Mouse (Mus musculus) lung, embryonic 16.5 days (tissue): ENCODE results near the gene Artn. TPM values are rescaled to one million over a fixed set of nuclear protein-coding genes. Genes with fewer than 3 reads are reported as not detected.
A peak's percentile ranks its signal among the peaks of the same experiment; 100 is the strongest.

Source experiments
- ATAC-seq: fragments of 200-750 bp; cut with Nextera tagmentation; 2 replicates; pipeline ENCODE4 v1.8.0; 2017; ENCODE audit warnings: low read depth, mild to moderate bottlenecking, moderate library complexity
- H3K27ac ChIP-seq: fragments of 300-500 bp; sonication (generic); 2 replicates; pipeline ENCODE4 v1.5.1; 2014; ENCODE audit warnings: mild to moderate bottlenecking, control low read depth, low read length
- H3K27me3 ChIP-seq: fragments of 300-500 bp; sonication (generic); 2 replicates; pipeline ENCODE4 v1.6.1; 2014; ENCODE audit warnings: low read depth, low read length, mixed read lengths; ENCODE audit not compliant: control insufficient read depth, insufficient read depth
- H3K36me3 ChIP-seq: fragments of 300-500 bp; sonication (generic); 2 replicates; pipeline ENCODE4 v1.6.1; 2014; ENCODE audit warnings: low read length; ENCODE audit not compliant: control insufficient read depth, insufficient read depth
- H3K4me1 ChIP-seq: fragments of 300-500 bp; sonication (generic); replicated peaks from 2 replicates; pipeline ENCODE4 v1.6.1; 2014; ENCODE audit warnings: low read length, mixed read lengths; ENCODE audit not compliant: control insufficient read depth, insufficient read depth
- H3K4me2 ChIP-seq: fragments of 300-500 bp; sonication (generic); 2 replicates; pipeline ENCODE4 v1.6.1; 2014; ENCODE audit warnings: low read depth, low read length, control low read depth
- H3K4me3 ChIP-seq: fragments of 300-500 bp; sonication (generic); 2 replicates; pipeline ENCODE4 v1.5.1; 2014; ENCODE audit warnings: mild to moderate bottlenecking, low read length, control low read depth
- H3K9ac ChIP-seq: fragments of 300-500 bp; sonication (generic); 2 replicates; pipeline ENCODE4 v1.6.1; 2014; ENCODE audit warnings: low read length, control low read depth
- H3K9me3 ChIP-seq: fragments of 300-500 bp; sonication (generic); 2 replicates; pipeline ENCODE4 v1.6.1; 2016; ENCODE audit warnings: low read length; ENCODE audit not compliant: control insufficient read depth
- WGBS: fragments of 180-500 bp; shearing (Covaris S2); extraction: QIAGEN DNeasy Blood & Tissue Kit; methylation state at CpG from one replicate; pipeline ENCODE4 v1.1.7; 2014; 5-methylcytosine and 5-hydroxymethylcytosine counted together
- polyA plus RNA-seq: library from polyadenylated mRNA; unstranded; fragments of >200 nt; fragmentation: Nextera tagmentation; extraction: Ambion mirVana; gene quantifications from 2 replicates; pipeline ENCODE4 v1.2.1, GENCODE M21; 2015

Artn gene
- polyA plus RNA-seq, 1 experiment from 2014 or later, result 3.2 TPM

- ATAC-seq, result no peak; the same call in 1 of the 2 replicates
- H3K9me3 ChIP-seq, result no peaks in the 10 kb centered on the region
- H3K36me3 ChIP-seq, result peaks cover 6% of the 10 kb centered on the region; the same call in 1 of the 2 replicates
- no peak overlapping the region for H3K27ac ChIP-seq
- no peaks in the 10 kb centered on the region; the same call in 1 of the 2 replicates for H3K4me1 ChIP-seq
- H3K4me3 ChIP-seq, result no peak overlapping the region
- WGBS, result 48% methylated on average over 4 of the region's 4 CpGs
- H3K27me3 ChIP-seq, result no peaks in the 10 kb centered on the region
- no peak overlapping the region for H3K9ac ChIP-seq
- no peak overlapping the region for H3K4me2 ChIP-seq
These were observed 27.9 kb upstream of the Artn start for GRCm38 (mm10) chr4:117957492-117957891.

GRCm38 (mm10) chr4:117947493-117947892, 17.9 kb upstream of the Artn start:
- 79% methylated on average over 7 of the region's 7 CpGs for WGBS
- Histone ChIP-seq H3K27me3 (no peaks in the 10 kb centered on the region), H3K4me2 (no peak overlapping the region)

GRCm38 (mm10) chr4:117946639-117947305, 17.2 kb upstream of the Artn start:
- 0 out of 2 replicates have a peak, but pooled peaks have one; percentile 34 for ATAC-seq
- Histone ChIP-seq H3K4me3 (no peak overlapping the region), H3K27ac (no peak overlapping the region), H3K36me3 (no peaks in the 10 kb centered on the region), H3K9ac (no peak overlapping the region), H3K4me2 (no peak overlapping the region), H3K27me3 (no peaks in the 10 kb centered on the region), H3K9me3 (no peaks in the 10 kb centered on the region), H3K4me1 (no peaks in the 10 kb centered on the region)
- 82% methylated on average over 11 of the region's 11 CpGs for WGBS

More at GRCm38 (mm10) chr4:117947493-117947892, 17.9 kb upstream of the Artn start:
- H3K9ac ChIP-seq, result no peak overlapping the region
- H3K9me3 ChIP-seq, result no peaks in the 10 kb centered on the region
- no peak overlapping the region for H3K4me3 ChIP-seq
- ATAC-seq, result no peak
- peaks cover 2% of the 10 kb centered on the region; the same call in 1 of the 2 replicates for H3K36me3 ChIP-seq
- no peak overlapping the region for H3K27ac ChIP-seq
- no peaks in the 10 kb centered on the region for H3K4me1 ChIP-seq

GRCm38 (mm10) chr4:117943317-117943716, 13.8 kb upstream of the Artn start:
- Histone ChIP-seq H3K9ac (no peak overlapping the region), H3K27ac (no peak overlapping the region), H3K36me3 (0 out of 2 replicates have a peak, but pooled peaks cover 3% of the 10 kb centered on the region), H3K4me1 (no peaks in the 10 kb centered on the region), H3K4me2 (no peak overlapping the region), H3K27me3 (no peaks in the 10 kb centered on the region), H3K9me3 (no peaks in the 10 kb centered on the region), H3K4me3 (no peak overlapping the region)
- ATAC-seq, result no peak
- 34% methylated on average over 5 of the region's 5 CpGs for WGBS

DNA sequence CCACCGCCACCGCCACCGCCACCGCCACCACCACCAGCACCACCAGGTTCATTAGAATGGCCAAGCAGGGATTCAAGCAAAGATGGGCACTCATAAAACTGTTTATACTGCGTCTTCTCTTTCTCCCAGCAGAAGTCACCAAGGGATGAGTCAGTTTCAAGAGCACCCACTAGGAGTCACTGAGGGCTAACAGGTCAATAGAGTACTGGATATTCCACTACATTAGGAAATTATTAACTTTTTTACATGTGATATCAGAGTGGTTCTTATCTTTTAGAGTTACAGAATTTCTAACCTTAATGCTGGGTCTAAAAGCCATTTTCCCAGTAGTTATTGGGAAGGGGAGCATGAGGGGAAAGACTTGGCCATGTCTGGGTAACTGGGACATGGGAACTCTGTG, 7.4 kb upstream of the Artn start:
- Histone ChIP-seq H3K4me2 (no peak overlapping the region), H3K27me3 (no peaks in the 10 kb centered on the region), H3K27ac (no peak overlapping the region), H3K9ac (no peak overlapping the region), H3K4me3 (no peak overlapping the region), H3K4me1 (no peaks in the 10 kb centered on the region), H3K9me3 (no peaks in the 10 kb centered on the region), H3K36me3 (0 out of 2 replicates have a peak, but pooled peaks cover 3% of the 10 kb centered on the region)
- WGBS, result 94% methylated on average over 5 of the region's 5 CpGs
- no peak for ATAC-seq

GRCm38 (mm10) chr4:117934081-117934480, 4.5 kb upstream of the Artn start:
- ATAC-seq, result no peak
- H3K9me3 ChIP-seq, result no peaks in the 10 kb centered on the region
- peaks cover 4% of the 10 kb centered on the region for H3K4me1 ChIP-seq
- no peaks in the 10 kb centered on the region; the same call in 1 of the 2 replicates for H3K27me3 ChIP-seq
- H3K4me2 ChIP-seq, result no peak overlapping the region
- H3K4me3 ChIP-seq, result no peak overlapping the region
- no peaks in the 10 kb centered on the region for H3K36me3 ChIP-seq
- no peak overlapping the region for H3K27ac ChIP-seq
- WGBS, result 74% methylated on average over 4 of the region's 4 CpGs
- no peak overlapping the region for H3K9ac ChIP-seq

GRCm38 (mm10) chr4:117933248-117933647, 3.7 kb upstream of the Artn start:
- 64% methylated on average over 5 of the region's 5 CpGs for WGBS

GRCm38 (mm10) chr4:117928699-117929241, 793 bp downstream of the Artn start:
- Histone ChIP-seq H3K27me3 (peaks cover 26% of the 10 kb centered on the region), H3K9me3 (no peaks in the 10 kb centered on the region), H3K9ac (peak overlapping the region; percentile 41), H3K4me1 (peaks cover 15% of the 10 kb centered on the region), H3K4me2 (peak overlapping the region; percentile 66), H3K27ac (peak overlapping the region; percentile 4), H3K4me3 (peak overlapping the region; percentile 47), H3K36me3 (no peaks in the 10 kb centered on the region)
- peak; percentile 43 for ATAC-seq
- 3% methylated on average over 13 of the region's 13 CpGs for WGBS

More at GRCm38 (mm10) chr4:117933248-117933647, 3.7 kb upstream of the Artn start:
- no peaks in the 10 kb centered on the region for H3K36me3 ChIP-seq
- H3K27me3 ChIP-seq, result peaks cover 1% of the 10 kb centered on the region; the same call in 1 of the 2 replicates
- H3K4me3 ChIP-seq, result no peak overlapping the region
- no peak overlapping the region for H3K4me2 ChIP-seq
- ATAC-seq, result no peak
- H3K27ac ChIP-seq, result no peak overlapping the region
- H3K4me1 ChIP-seq, result peaks cover 10% of the 10 kb centered on the region
- H3K9me3 ChIP-seq, result no peaks in the 10 kb centered on the region
- no peak overlapping the region for H3K9ac ChIP-seq

GRCm38 (mm10) chr4:117928234-117928633, 1.3 kb downstream of the Artn start:
- Histone ChIP-seq H3K36me3 (no peaks in the 10 kb centered on the region), H3K4me1 (peaks cover 15% of the 10 kb centered on the region), H3K4me2 (peak overlapping the region; percentile 66; the same call in 1 of the 2 replicates), H3K27me3 (peaks cover 26% of the 10 kb centered on the region), H3K9me3 (no peaks in the 10 kb centered on the region), H3K9ac (no peak overlapping the region), H3K27ac (no peak overlapping the region), H3K4me3 (no peak overlapping the region)
- 15% methylated on average over 6 of the region's 6 CpGs for WGBS
- no peak for ATAC-seq
